Mouse (Mus musculus) kidney, embryonic 16.5 days (tissue): ENCODE data around the gene Smc4. TPM values are rescaled to one million over a fixed set of nuclear protein-coding genes. Genes with fewer than 3 reads are reported as not detected.

Experiments
- ATAC-seq: fragments of 200-750 bp; cut with Nextera tagmentation; 2 replicates; pipeline ENCODE4 v1.8.0; 2017; ENCODE audit warnings: moderate TSS enrichment; ENCODE audit not compliant: low FRiP score, low TSS enrichment
- H3K27ac ChIP-seq: fragments of 300-500 bp; sonication (generic); 2 replicates; pipeline ENCODE4 v1.5.1; 2014; ENCODE audit warnings: low read length
- H3K27me3 ChIP-seq: fragments of 300-500 bp; sonication (generic); 2 replicates; pipeline ENCODE4 v1.6.1; 2014; ENCODE audit warnings: low read length, control low read depth, mixed read lengths; ENCODE audit not compliant: insufficient read depth
- H3K36me3 ChIP-seq: fragments of 300-500 bp; sonication (generic); 2 replicates; pipeline ENCODE4 v1.6.1; 2014; ENCODE audit warnings: low read length, control low read depth, mixed read lengths; ENCODE audit not compliant: insufficient read depth
- H3K4me1 ChIP-seq: fragments of 300-500 bp; sonication (generic); 2 replicates; pipeline ENCODE4 v1.6.1; 2014; ENCODE audit warnings: low read length, control low read depth, mixed read lengths; ENCODE audit not compliant: insufficient read depth
- H3K4me2 ChIP-seq: fragments of 300-500 bp; sonication (generic); replicated peaks from 2 replicates; pipeline ENCODE4 v1.6.1; 2014; ENCODE audit warnings: low read depth, low read length
- H3K4me3 ChIP-seq: fragments of 300-500 bp; sonication (generic); 2 replicates; pipeline ENCODE4 v1.5.1; 2014; ENCODE audit warnings: mild to moderate bottlenecking, low read length
- H3K9ac ChIP-seq: fragments of 300-500 bp; sonication (generic); replicated peaks from 2 replicates; pipeline ENCODE4 v1.6.1; 2014; ENCODE audit warnings: low read length
- H3K9me3 ChIP-seq: fragments of 300-500 bp; sonication (generic); 2 replicates; pipeline ENCODE4 v1.6.1; 2016; ENCODE audit warnings: low read length, control low read depth
- WGBS: fragments of 180-500 bp; shearing (Covaris S2); extraction: QIAGEN DNeasy Blood & Tissue Kit; methylation state at CpG from one replicate; pipeline ENCODE4 v1.1.7; 2014; 5-methylcytosine and 5-hydroxymethylcytosine counted together
- polyA plus RNA-seq: library from polyadenylated mRNA; unstranded; fragments of >200 nt; fragmentation: Nextera tagmentation; extraction: Ambion mirVana; gene quantifications from 2 replicates; pipeline ENCODE4 v1.2.1, GENCODE M21; 2015

Smc4 gene
- polyA plus RNA-seq = 153 and 173 TPM in 2 replicates

DNA sequence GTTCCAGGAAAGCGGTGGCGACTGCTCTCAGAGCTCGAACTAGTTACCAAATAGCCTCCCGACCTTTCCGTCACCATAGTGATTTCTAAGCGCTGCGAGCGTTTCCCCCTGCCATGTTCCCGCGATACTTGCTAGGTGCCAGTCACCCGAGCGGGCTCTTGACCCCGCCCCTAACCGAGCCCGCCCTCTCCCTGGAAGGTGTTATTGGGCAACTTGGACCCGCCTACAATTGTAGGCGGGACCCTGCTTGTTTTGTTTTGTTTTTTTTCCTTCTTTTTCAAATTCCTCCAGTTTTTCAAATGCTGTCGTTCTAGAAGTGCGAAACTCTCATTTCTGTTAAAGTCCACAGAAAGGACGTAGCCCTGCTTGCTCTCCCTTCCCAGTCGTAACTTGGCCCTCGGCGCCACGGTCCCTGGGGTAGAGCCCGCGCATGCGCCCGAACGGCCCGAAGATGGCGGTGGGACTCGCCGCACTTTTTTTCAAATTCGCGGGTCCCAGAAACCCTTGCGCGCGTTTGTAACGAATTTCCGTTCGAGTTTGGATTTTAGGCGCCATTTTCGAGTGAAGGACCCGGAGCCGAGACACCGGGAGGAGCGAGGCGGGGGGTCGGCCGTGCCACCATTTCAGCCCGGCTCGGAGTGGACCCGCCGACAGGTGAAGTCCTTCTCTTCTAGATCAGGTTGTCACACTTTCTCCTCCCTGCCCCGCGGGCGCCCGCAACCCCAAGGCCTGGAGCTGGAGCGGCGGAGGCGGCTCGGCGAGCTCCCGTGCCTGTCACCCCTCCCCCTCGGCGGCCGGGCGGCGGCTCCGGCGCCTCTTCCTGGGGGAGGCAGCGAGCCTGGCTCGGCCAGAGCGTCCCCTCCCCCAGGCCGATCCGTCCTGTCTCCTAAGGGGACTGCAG, at the start of gene Smc4, which contains the start of gene Ift80:
Gene Smc4, plus strand, starts transcription at position 302 of the 901 bp plus-strand sequence.
Gene Ift80, minus strand, starts transcription at position 134 of the 901 bp plus-strand sequence.
- Histone ChIP-seq H3K4me2 (peak within 1 kb of the TSS; percentile 70), H3K4me3 (peak within 1 kb of the TSS; percentile 88), H3K27ac (peak within 1 kb of the TSS; percentile 95), H3K36me3 (0 out of 2 replicates have a peak, but pooled peaks cover 4% of the 10 kb centered on the region), H3K27me3 (no peaks in the 10 kb centered on the region), H3K4me1 (peaks cover 16% of the 10 kb centered on the region), H3K9ac (peak within 1 kb of the TSS; percentile 93), H3K9me3 (no peaks in the 10 kb centered on the region)
- ATAC-seq = peak; percentile 94
- WGBS = under 1% methylated on average over 76 of the region's 76 CpGs

DNA sequence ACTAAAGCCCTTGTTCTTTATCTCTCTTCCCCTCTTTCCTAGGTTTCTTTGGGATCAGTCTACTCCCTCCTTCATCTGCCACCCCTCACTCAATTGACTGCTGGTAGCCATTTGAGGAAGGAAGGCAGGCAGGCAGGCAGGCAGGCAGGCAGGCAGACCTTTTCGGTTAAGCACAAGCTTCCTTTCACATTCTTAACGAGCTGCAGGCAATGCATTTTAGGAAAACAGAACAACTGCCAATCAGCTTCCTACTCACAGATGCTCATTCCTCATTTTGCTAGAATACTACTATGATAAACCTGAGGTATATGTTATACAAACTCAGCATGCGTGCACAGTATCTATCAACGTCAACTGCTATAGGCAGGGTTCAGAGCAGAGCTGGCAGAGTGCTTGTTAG, 48.1 kb upstream of the Smc4 start:
- no peaks in the 10 kb centered on the region for H3K9me3 ChIP-seq
- ATAC-seq = no peak
- no peak overlapping the region for H3K4me2 ChIP-seq
- H3K4me1 ChIP-seq = no peaks in the 10 kb centered on the region
- no peaks in the 10 kb centered on the region for H3K27me3 ChIP-seq
- 67% methylated on average over 4 of the region's 4 CpGs for WGBS
- H3K36me3 ChIP-seq = 0 out of 2 replicates have a peak, but pooled peaks cover 3% of the 10 kb centered on the region
- H3K9ac ChIP-seq = no peak overlapping the region
- H3K27ac ChIP-seq = no peak overlapping the region
- H3K4me3 ChIP-seq = no peak overlapping the region

- Histone ChIP-seq H3K9me3 (no peaks in the 10 kb centered on the region), H3K9ac (no peak overlapping the region), H3K36me3 (0 out of 2 replicates have a peak, but pooled peaks cover 4% of the 10 kb centered on the region), H3K4me3 (no peak overlapping the region), H3K4me2 (no peak overlapping the region), H3K27ac (no peak overlapping the region), H3K4me1 (no peaks in the 10 kb centered on the region), H3K27me3 (no peaks in the 10 kb centered on the region)
- 95% methylated on average over 3 of the region's 3 CpGs for WGBS
- ATAC-seq = no peak
Observed at GRCm38 (mm10) chr3:68957413-68957812, 47.1 kb upstream of the Smc4 start.

DNA sequence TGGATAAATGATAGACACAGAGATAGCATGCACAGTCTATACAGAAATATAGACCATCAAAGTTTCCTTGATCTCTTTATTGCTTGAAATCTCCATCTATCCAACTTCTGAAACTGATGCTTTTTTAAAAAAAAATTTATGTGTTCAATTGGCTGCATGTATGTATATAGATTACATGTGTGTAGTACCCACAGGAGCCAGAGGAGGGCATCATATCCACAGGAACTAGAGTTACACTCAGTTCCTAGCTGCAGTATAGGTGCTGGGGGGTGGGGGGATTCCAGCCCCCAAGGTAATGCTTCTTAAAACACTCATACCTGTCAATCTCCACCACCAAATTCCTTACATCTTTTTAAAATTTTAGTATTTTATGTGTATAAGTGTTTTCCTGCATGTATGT, 39.9 kb upstream of the Smc4 start:
- H3K27me3 ChIP-seq = no peaks in the 10 kb centered on the region
- H3K27ac ChIP-seq = no peak overlapping the region
- H3K36me3 ChIP-seq = peaks cover 37% of the 10 kb centered on the region
- no peak for ATAC-seq
- H3K4me2 ChIP-seq = no peak overlapping the region
- H3K4me1 ChIP-seq = no peaks in the 10 kb centered on the region
- H3K9me3 ChIP-seq = peaks cover 6% of the 10 kb centered on the region; the same call in 1 of the 2 replicates
- no peak overlapping the region for H3K4me3 ChIP-seq
- H3K9ac ChIP-seq = no peak overlapping the region

DNA sequence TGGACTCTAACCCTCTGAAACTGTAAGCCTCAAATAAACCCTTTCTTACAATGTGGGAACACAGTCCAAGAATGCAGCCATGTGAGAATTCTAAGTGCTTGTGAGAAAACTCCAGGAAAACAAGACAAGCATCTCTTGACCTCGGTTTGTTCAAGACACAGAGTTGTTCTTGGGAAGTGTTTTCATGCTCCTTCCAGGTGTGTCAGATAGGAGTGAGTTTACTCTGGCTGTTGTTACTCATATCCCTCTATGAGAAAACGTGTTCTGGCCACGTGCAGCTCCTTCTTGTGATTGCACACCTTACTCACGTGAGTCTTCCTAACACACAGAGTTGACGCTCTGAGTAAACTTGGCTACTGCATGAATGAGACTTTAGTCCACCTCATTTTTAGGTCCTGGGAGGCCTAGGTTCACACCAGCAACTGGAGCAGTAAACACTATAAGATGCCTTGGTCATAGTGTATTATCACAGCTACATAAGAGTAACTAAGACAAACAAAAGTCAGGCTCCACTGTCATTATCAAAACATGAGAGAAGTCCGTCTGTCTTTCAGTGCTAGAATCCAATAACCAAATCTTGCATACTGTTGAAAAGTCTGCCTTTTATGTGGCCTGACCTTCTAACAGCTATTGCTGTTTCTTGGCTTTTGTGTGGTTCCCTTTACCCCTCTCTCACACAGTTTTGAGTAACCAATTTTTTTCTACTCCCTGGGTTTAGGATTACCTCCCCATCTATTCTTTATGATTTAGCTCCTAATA, 37.8 kb upstream of the Smc4 start:
- H3K4me3 ChIP-seq = no peak overlapping the region
- H3K4me1 ChIP-seq = no peaks in the 10 kb centered on the region
- H3K9ac ChIP-seq = no peak overlapping the region
- 90% methylated on average over 6 of the region's 6 CpGs for WGBS
- no peak overlapping the region for H3K27ac ChIP-seq
- H3K27me3 ChIP-seq = no peaks in the 10 kb centered on the region
- peaks cover 6% of the 10 kb centered on the region; the same call in 1 of the 2 replicates for H3K9me3 ChIP-seq
- H3K36me3 ChIP-seq = peaks cover 33% of the 10 kb centered on the region
- ATAC-seq = no peak
- no peak overlapping the region for H3K4me2 ChIP-seq

- Histone ChIP-seq H3K27ac (no peak overlapping the region), H3K4me3 (no peak overlapping the region), H3K4me2 (no peak overlapping the region), H3K27me3 (no peaks in the 10 kb centered on the region), H3K9ac (no peak overlapping the region), H3K9me3 (peaks cover 6% of the 10 kb centered on the region; the same call in 1 of the 2 replicates), H3K4me1 (no peaks in the 10 kb centered on the region), H3K36me3 (peaks cover 33% of the 10 kb centered on the region)
- WGBS = 85% methylated on average over 6 of the region's 6 CpGs
- ATAC-seq = no peak
Observed at GRCm38 (mm10) chr3:68967404-68967803, 37.1 kb upstream of the Smc4 start.

- Histone ChIP-seq H3K27me3 (no peaks in the 10 kb centered on the region), H3K4me1 (no peaks in the 10 kb centered on the region), H3K27ac (no peak overlapping the region), H3K4me3 (no peak overlapping the region), H3K9ac (no peak overlapping the region), H3K36me3 (peaks cover 31% of the 10 kb centered on the region), H3K9me3 (peaks cover 6% of the 10 kb centered on the region; the same call in 1 of the 2 replicates), H3K4me2 (no peak overlapping the region)
- 79% methylated on average over 3 of the region's 3 CpGs for WGBS
- no peak for ATAC-seq
Observed at GRCm38 (mm10) chr3:68969091-68969590, 35.4 kb upstream of the Smc4 start.

GRCm38 (mm10) chr3:68973574-68973973, 31.0 kb upstream of the Smc4 start:
- H3K4me2 ChIP-seq = no peak overlapping the region
- no peak overlapping the region for H3K27ac ChIP-seq
- H3K4me1 ChIP-seq = no peaks in the 10 kb centered on the region
- 0 out of 2 replicates have a peak, but pooled peaks cover 6% of the 10 kb centered on the region for H3K36me3 ChIP-seq
- ATAC-seq = no peak
- H3K9ac ChIP-seq = no peak overlapping the region
- H3K4me3 ChIP-seq = no peak overlapping the region
- no peaks in the 10 kb centered on the region for H3K9me3 ChIP-seq
- WGBS = 43% methylated on average over 1 of the region's 1 CpGs
- H3K27me3 ChIP-seq = no peaks in the 10 kb centered on the region

DNA sequence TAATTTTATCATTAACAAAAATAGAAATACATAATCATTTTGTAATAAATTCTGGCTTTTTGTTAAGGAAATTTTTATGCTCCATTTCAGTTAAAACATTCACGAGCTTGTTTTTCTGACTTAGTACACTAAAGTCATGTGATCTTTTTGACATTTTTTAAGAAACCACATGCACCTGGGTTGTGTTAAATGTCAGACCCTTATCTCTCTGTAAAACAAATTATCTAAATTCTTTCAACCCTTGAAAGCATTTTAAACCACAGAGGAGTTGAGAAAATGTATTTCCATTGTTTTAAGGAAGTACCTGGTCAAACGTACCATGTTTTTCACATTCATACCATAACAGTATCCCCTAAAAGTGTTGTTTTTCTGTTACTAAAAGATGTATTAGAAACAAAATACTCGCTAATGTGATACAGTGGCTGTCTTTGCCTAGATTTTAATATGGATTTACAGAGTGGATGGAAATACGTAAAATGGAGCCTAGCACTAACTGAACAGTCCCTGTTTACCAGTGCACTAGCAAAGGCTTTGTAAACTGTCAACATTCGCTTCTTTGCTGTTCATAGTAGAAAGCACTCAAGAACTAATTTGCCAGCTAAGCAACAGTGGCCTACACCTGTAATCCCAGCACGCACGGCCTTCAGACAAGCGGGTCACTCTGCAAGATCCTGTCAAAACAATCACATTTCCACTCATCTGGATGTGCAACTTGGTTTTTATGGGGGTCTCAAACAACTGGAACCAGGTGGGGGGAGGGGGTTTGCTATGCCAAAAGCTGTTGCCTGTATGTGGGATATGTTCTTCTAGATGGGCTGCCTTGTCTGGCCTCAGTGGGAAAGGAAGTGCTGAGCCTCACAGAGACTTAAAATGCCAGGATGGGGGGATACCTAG, 29.7 kb upstream of the Smc4 start:
- Histone ChIP-seq H3K36me3 (0 out of 2 replicates have a peak, but pooled peaks cover 6% of the 10 kb centered on the region), H3K4me3 (no peak overlapping the region), H3K27me3 (no peaks in the 10 kb centered on the region), H3K27ac (no peak overlapping the region), H3K4me2 (no peak overlapping the region), H3K9me3 (no peaks in the 10 kb centered on the region), H3K4me1 (no peaks in the 10 kb centered on the region), H3K9ac (no peak overlapping the region)
- 85% methylated on average over 8 of the region's 8 CpGs for WGBS
- no peak for ATAC-seq
